Mouse (Mus musculus): ENCODE data around the gene Eef1akmt2.

Gene Eef1akmt2

DNA sequence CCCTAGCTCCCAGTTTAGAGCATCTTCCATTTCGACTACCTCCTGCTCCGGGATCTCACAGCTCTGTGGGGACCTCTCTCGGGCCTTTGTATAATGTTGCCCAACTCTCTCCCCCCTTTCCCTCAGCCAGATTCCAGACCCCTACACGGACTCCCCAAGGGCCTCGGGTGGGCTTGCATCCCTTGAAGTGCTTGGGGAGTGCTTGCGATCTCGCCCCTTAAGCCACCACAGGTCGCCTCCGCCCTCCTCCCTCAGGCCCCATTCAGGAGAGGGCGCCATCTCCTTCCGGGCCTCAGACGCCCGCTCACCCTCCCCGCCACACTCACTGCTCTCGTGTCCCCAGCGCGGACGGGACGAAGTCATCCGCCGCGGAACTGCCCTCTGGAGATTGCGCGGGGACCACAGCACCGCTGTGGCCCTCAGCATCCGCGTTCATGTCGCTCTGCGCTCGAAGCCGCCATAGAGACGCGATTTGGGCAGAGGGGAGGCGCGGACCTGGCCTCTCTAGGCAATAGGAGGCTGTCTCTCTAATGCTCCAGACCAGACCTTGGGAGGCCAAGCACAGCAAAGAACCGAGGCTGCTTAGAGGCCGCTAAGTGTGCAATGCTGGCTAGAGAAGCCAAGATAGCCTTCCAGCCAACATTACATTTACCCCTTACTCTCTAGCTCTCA, at the start of gene Eef1akmt2:
Gene Eef1akmt2 (minus strand): TSS at position 501 of the 672 bp plus-strand sequence.
- DNase-seq (ENCODE audit: low read depth, low spot score): peak; percentile 90

DNA sequence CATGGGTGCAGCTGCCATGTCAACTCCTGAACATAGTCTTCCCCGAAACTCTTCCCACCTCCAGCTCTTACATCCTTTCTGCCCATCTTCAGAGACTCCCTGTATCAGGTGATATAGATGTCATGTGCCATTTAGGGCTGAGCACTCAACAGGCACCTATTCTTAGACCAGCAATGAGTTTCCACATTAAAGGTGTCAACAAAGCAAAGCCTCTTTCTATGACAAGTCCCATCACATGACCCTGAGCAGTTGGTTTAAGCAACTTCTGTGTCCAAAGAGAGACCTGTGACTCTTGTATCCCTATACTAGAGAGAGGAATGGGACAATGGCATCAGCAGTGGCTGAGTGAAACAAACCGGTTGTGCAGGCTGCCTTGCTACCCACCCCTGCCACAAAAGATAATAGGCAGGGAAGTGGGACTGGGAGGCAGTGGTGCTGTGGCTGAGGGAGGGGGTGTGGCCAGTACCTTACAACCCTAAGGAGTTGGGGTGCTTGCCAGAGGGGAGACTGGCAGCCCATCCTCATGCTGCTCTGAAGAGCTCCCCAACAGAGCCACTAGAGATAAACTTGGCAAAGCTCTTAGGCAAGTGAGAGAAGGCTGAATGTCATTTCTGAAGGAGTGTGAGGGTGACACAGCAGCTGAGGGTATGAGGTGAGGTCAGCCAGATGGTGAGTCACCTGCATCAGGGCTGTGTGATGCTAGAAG, 48.5 kb upstream of the Eef1akmt2 start:
- DNase-seq (ENCODE audit: low read depth, low spot score): no peak

DNA sequence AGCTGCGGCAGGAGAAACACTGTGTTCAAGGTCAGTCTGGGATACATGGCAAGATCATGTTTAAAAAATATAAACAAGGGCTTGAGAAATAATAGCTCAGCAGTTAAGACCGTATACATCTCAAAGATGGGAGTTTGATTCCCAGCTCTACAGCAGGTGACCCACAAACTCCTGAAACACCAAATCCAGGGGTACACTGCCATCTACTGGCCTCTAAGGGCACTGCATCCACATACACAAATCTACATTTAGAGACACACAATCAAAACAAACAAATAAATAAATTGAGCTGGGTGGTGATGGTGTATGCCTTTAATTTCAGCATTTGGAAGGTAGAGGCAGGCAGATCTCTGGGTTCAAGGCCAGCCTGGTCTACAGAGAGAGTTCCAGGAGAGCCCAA, 45.8 kb upstream of the Eef1akmt2 start:
- DNase-seq (ENCODE audit: low read depth, low spot score): peak; percentile 76

GRCm38 (mm10) chr7:132897258-132897657, 44.8 kb upstream of the Eef1akmt2 start:
- peak; percentile 32 for DNase-seq (ENCODE audit: low read depth, low spot score)

GRCm38 (mm10) chr7:132896206-132896815, 43.8 kb upstream of the Eef1akmt2 start:
- no peak for DNase-seq (ENCODE audit: low read depth, low spot score)

DNA sequence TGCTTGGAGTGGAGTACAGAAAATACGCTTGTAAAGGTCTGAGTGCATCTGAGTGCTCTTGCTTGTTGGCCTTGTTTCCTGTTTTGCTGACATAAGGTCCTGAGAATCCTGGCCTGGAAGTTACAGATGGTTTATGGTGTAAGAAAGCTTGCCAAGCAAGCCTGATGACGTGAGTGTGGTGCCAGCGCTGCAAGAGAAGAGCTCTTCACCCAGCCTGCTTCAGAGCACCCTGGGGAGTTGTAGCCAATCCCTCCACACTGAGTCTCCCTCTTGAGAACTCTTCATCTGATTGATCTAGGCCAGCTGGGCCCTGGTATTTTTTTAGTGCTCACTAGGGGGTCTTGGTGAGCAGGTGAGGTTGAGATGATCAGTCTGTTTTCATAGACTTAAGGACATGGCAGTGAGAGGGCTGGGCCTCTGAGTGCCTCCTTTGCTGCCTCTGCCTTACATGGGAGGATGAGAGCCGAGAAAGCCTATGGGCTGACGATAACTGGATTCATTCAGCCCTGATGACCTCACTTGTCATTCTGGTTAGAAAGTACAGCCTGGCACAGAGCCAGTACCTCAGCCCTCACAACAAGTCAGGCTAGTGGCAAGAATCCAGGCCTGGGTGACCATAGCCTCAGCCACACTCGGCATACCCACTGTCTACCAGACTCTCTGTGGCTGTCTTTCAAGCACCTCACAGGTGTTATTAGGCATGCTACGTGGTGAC, 42.5 kb upstream of the Eef1akmt2 start:
- no peak for DNase-seq (ENCODE audit: low read depth, low spot score)

- no peak for DNase-seq (ENCODE audit: low read depth, low spot score)
These were observed 40.9 kb upstream of the Eef1akmt2 start for GRCm38 (mm10) chr7:132893336-132893735.

DNA sequence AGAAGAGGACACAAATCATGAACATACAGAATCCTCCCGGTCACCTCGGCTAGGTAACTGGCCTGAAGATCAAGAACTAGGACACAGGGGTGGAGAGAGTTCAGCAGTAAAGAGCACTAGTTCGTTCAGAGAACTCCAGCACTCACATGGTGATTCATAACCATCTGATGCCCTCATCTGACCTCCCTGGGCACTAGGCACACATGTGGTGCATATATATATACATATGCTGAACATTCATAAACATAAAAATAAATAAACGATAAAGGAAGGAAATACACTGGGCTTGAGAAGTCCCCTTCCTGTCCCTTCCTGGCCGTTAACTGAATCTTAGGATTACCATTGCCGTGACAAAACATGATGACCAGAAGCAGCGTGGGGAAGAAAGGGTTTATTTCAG, 40.3 kb upstream of the Eef1akmt2 start:
- no peak for DNase-seq (ENCODE audit: low read depth, low spot score)

GRCm38 (mm10) chr7:132892311-132892661, 39.8 kb upstream of the Eef1akmt2 start:
- DNase-seq (ENCODE audit: low read depth, low spot score): no peak

GRCm38 (mm10) chr7:132891561-132892310, 39.3 kb upstream of the Eef1akmt2 start:
- DNase-seq (ENCODE audit: low read depth, low spot score): no peak

GRCm38 (mm10) chr7:132890201-132890600, 37.7 kb upstream of the Eef1akmt2 start:
- no peak for DNase-seq (ENCODE audit: low read depth, low spot score)

DNA sequence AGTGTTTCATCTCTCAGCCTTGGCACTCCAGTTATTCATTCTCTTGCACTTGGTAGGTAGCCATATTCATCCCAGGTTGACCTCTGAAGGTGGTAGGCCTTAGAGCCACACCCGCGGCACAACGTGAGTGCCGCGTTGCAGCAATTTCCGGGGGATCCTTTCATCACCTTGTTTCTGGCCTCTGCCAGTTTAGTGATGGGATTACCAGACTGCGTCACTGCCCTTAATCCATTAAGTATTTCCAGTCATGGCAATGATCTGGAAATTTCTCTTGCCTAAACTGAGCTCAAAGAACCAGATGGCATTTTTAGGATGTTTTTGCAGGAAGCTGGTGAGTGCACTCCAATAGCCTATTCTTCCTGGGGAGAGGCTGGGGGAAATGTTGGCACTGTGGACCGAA, 37.2 kb upstream of the Eef1akmt2 start:
- no peak for DNase-seq (ENCODE audit: low read depth, low spot score)

GRCm38 (mm10) chr7:132888518-132889249, 36.2 kb upstream of the Eef1akmt2 start:
- DNase-seq (ENCODE audit: low read depth, low spot score): peak; percentile 11

DNA sequence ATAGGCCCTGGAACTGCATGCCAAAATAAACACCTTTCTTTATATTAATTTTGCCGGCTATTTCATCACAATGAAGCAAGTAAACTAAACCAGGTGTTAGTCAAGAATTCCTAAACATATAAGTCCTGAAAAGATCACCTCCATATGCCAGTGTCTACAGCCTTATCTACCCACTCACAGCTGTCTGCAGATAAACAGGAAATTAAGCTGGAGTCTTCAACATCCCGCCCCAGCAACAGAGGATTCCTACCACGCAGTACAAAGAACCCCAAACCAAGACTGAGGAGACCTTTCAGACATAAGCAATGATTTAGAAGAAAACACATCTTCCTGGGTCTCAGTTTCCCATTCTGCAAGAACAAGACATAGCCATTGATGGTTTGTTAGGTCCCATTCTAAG, 35.6 kb upstream of the Eef1akmt2 start:
- no peak for DNase-seq (ENCODE audit: low read depth, low spot score)

- DNase-seq (ENCODE audit: low read depth, low spot score): no peak
These were observed 34.7 kb upstream of the Eef1akmt2 start for GRCm38 (mm10) chr7:132887019-132887804.

GRCm38 (mm10) chr7:132884031-132884430, 31.6 kb upstream of the Eef1akmt2 start:
- DNase-seq (ENCODE audit: low read depth, low spot score): no peak

DNA sequence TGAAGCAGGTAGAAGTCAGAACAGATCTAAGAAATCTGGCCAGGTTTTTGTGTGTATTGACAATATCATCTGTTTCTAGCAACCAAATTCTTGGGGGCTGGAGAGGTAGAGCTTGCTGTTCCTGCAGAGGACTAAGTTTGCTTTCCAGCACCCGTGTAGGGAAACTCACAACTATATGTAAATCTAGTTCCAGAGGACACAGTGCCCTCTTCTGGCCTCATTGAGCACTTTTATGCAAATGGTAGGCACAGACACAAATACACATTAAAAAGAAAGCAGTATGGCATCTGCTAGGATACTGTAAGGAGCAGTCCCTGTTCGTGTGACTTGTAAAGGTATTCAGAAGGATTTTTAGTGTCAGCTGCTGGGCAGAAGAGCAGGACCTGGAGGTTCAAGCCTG, 29.9 kb upstream of the Eef1akmt2 start:
- DNase-seq (ENCODE audit: low read depth, low spot score): peak; percentile 66

DNA sequence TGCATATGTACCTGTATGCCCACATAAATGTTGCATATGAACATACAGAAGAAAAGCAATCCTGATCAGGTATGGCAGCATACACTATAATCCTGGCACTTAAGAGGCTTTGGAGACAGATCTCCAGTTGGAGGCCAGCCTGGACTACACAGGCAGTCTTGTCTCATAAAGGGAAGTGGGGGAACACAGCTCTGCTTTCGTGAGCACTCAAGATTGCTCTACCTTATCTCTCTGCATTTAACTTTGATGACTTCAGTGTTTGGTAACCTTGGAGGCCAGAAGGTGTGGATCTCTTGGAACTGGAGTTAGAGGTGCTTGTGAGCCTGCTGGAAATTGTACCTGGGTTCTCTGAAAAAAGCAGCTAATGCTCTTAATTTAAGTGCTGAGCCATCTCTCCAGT, 27.8 kb upstream of the Eef1akmt2 start:
- no peak for DNase-seq (ENCODE audit: low read depth, low spot score)

GRCm38 (mm10) chr7:132875391-132876086, 23.1 kb upstream of the Eef1akmt2 start:
- DNase-seq (ENCODE audit: low read depth, low spot score): no peak

All from CD4-positive, CD25-positive, alpha-beta regulatory T cell, adult 2 months (primary cell).